Mouse (Mus musculus): Measurements from ENCODE around the gene Dlx2.

Dlx2 gene

DNA sequence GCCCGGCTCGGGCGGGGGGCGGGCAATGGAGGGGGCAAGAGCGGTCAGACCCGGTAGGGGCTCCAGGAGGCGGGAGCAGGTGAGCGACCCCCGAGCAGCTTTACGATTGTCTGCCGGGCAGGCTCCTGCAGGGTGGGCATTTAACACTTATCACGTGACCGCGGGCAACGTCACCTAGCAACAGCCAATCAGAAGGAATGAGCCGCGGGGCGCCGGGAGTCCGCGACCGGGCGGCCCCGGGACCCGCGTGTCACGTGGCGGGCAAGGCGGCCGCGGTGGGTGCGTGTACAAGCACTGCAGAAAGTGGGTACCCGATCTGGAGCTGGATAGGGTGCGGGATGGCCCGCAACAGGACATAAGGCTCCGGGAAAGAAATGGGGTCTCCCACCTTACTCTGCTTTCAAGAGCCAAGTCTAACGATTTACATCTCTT lies at the start of gene Dlx2:
Gene Dlx2 (minus strand): TSS at position 115 of the 432 bp plus-strand sequence.
- DNase-seq (ENCODE audit: inconsistent age in 2 of 2, low spot score in 1 of 2): peak; percentile 33 to 58

DNA sequence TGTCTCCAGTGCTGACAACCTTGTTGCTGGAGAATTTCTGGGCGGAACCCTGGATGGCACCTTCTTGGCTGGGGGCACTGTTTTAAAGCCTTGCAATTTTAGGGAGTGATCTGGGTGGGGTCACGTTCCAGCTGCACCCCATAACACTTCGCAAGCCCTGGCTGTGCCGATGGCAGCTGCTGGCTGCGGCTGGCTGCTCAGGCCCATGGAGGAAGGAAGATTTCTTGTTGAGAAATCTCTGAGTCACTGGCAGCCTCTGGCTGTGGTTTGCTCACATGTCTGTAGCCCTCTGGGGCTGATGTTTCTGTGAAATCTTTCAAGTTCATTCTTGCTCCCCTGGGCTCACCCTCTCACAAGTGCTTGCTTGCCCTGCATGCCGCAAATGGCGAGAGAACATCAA lies 47.9 kb upstream of the Dlx2 start:
- DNase-seq (ENCODE audit: inconsistent age in 2 of 2, low spot score in 1 of 2): peak; percentile 40 to 79

DNA sequence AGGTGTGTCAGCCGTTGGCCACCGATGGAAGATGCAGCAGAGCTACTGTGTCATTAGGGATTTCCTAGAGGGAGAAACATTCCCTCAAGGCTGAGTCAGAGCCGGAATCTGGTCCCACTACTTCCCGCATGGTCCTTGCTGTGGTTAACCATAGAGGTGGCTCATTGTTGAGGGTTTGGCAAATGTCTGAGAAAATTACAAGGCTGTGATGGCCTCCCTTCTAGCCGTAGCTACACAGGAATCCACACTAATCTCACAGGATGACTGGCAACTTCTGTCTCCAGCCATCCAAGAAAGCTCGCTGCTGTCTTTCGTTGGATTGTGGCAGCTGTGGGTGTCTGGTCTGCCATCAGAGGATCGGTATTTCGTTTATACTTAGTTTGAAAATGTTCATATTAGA lies 42.6 kb upstream of the Dlx2 start:
- no peak for DNase-seq (ENCODE audit: inconsistent age in 2 of 2, low spot score in 1 of 2)

DNA sequence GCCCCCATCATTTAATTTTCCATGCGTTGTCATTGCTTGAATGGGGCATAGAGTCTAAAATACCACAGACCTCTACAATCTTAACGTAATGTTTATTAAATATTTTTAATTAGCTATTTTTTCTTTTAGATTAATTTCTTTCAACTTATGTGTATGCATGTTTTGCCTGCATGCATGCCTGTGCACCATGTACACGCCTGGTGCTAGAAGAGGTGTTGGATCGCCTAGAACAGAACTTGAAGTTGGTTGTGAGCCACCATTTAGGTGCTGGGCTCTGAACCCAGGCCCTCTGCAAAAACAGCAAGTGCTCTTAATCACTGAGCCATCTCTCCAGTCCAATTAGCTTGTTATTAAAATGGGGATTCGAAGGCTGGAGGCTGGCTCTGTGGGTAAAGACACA lies 34.9 kb upstream of the Dlx2 start:
- DNase-seq (ENCODE audit: inconsistent age in 2 of 2, low spot score in 1 of 2): no peak

DNA sequence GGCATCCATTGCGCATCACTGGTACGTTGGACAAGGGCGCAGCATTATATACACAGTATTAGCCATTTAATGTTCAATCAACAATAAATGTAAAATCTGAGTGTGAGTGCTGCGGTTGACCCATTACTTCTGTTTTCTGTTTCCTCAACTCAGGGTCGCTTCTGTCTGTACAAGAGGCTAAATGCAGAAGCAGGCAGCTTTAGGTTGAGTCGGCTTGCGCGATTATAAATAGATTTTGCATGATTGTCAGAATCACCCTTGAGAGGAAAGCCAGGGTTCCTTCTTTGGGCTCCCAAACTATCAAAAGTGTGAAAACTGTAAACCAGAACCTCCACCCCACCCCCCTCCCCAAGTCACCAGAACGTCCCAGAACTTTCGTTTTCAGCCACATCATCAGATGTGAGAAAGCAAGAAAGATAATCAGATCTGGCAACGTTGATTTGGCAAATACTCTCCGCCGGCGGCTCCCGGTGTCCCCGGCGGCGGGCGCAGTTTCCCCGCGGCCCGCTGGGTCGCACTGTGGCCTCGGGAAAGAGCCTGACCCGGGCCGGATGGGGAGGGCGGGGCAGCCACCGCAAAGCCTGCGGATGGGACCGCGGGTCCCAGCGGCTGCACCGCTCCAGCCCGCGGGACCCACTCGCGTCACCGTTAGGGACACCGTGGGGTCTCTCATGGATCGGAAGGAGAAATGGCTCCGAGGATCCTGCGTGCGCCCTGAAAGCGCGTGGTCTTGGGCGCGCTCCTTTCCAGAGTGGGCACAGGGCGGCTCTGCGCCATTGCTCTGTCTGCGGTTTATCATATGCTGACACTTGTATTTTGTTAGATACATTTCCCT lies 34.3 kb upstream of the Dlx2 start:
- peak; percentile 61 to 84 for DNase-seq (ENCODE audit: inconsistent age in 2 of 2, low spot score in 1 of 2)

DNA sequence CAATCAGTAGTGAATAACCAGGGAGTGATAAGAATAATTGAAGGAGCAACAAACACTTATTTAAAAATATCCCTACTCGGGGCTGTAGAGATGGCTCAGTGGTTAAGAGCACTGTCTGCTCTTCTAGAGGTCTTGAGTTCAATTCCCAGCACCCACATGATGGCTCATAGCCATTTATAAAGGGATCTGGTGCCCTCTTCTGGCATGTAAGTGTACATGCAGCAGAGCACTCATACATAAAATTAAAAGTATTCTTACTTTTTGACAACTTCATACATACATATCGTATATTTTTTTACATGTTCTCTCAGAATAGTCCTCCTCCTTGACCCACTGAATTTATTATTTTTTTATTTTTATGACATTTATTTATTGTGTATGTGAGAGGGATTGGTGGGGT lies 30.5 kb upstream of the Dlx2 start:
- DNase-seq (ENCODE audit: inconsistent age in 2 of 2, low spot score in 1 of 2): no peak

DNA sequence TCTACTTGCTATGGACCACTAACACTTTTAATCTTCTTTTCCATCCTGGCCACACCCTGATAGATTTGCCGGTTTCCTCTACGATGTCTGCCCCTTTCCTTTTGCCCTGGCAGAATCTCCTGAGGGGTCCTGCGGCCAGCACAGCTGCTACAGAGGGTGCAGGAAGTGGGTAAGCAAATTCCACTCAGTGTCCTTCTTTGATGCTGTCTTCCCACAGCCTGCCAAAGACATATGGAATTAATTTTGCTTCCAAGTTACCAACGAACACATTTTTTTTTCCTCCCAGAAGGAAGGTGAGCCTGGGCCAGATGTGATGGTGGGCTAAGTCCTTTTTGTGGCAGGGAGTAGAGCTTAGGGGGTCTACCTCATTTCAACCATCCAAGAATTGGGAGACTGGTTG lies 27.2 kb upstream of the Dlx2 start:
- DNase-seq (ENCODE audit: inconsistent age in 2 of 2, low spot score in 1 of 2): no peak

DNA sequence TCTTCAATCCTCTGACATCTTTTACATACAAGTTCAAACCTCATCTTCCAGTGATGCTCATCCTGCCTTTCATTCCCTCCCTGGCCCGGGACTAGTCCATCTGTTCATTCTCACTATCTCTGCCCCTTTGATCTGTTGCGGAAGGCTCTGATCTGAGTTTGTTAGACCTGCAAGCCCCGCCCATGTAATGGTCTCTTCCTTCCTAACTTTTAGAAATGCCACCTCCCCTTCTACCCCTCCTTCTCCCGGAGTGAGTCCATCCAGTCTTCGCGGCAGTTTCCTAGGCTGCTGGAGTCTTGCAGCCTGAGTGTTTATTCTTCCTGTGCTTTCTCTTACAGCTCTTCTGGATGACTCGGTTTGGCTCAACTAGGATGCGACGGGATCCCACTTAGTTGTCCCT lies 19.9 kb upstream of the Dlx2 start:
- no peak for DNase-seq (ENCODE audit: inconsistent age in 2 of 2, low spot score in 1 of 2)

DNA sequence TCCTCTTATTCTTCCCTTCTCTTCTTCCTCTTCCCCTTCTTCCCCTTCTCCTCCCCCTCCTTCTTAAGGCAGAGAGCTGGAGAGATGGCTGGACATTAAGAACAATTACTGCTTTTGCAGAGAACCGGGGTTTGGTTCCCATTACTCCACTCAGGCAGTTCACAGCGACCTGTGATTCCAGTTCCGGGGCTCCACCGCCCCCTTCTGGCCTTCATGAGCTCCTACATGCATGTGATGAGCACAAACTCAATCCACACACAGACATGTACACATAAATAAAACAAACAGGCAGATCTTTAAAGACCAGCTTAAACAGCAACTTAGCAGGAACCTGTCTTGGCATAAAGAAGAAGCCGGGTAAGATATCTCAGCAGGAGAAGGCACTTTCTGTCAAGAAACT lies 9.5 kb upstream of the Dlx2 start:
- DNase-seq (ENCODE audit: inconsistent age in 2 of 2, low spot score in 1 of 2): no peak

DNA sequence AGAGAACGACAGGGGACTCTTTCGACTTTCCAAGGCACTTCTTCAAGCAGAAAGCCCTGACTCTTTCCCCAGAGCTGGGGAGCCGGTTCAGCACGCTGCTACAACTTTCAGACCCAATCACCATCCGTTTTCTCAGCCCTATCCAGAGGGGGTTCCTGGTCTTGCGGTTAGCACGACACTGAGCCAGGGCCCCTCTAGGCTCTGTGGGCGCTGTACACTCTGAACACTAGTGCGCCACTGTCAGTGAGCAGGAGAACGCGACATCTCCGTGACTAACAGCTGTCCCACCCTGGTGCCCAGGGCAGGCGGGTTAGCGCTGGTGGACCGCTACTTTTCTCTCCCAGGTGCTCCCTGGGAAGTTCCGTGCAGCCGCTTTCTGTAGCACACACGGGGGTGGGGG lies 5.2 kb upstream of the Dlx2 start:
- no peak for DNase-seq (ENCODE audit: inconsistent age in 2 of 2, low spot score in 1 of 2)

DNA sequence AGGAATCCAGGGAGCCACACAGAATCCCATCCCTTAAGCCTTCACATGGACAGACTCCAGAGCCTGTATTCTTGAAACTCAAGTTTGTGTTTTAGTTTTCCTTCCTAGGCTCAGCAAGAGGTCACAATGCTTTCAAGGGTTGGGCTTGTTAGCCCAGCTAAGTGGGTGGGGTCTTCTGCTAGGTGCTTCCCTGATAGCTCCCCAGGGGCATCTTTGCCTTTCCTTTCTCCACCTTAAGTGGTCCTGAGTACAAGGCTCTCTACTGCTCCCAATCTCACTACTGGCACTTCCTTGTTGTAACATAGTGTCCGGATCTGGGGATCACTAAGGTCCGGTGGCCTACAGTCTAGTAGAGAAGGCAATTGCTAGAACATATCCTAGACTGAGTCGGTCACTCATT lies 3.8 kb upstream of the Dlx2 start:
- no peak for DNase-seq (ENCODE audit: inconsistent age in 2 of 2, low spot score in 1 of 2)

DNA sequence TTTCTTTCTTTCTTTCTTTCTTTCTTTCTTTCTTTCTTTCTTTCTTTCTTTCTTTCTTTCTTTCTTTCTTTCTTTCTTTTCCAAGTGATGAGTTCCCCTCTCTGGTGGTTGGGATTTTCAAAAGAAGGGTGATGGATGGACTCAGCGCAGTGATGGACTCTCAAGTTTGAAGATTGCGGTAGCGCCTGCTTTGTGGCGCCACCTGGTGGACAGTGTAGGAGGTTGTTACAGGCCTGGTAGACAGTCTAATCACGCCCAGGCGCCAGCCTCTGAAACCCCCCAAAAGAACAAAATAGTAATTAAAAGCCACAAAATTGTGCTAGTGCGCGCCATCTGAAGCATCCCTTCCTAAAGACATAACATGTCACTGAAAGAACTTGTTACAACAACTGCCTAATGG lies 1.3 kb upstream of the Dlx2 start:
- peak; percentile 68 to 89 for DNase-seq (ENCODE audit: inconsistent age in 2 of 2, low spot score in 1 of 2)

DNA sequence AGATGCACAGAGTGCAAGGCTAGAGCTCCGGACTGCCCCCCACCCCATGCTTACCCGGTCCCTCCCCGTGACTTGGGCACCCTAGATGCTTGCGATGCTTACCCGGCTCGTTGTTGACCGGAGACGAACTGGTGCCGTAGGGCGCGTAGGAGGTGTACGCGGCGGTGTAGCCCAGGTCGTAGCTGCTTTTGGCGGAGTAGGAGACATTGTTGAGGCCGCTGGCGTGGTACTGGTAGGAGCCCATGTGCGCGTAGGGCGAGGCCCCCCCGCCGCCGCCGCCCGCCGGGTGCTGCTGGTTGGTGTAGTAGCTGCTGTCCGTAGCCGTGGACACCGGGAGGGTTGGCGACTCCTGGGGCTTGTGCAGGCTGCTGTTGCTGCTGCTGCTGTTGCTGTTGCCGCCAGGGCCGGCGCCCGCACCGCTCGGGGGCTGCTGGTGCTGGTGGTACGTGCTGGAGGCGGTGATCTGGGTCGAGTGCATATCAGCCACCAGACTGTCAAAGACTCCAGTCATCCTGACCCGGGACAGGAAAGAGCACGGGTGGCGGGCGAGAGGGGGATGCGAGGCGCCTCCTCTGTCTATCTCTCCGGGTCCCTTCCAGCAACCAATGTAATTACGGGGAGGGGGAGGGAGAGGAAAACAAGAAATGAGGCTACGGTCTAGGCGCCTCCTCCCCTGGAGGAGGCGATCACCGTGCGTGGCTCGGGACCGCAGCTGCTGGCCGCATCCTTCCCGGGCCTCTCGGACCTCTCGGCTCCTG lies 493 bp downstream of the Dlx2 start:
- DNase-seq (ENCODE audit: inconsistent age in 2 of 2, low spot score in 1 of 2): peak; percentile 40 to 78

DNA sequence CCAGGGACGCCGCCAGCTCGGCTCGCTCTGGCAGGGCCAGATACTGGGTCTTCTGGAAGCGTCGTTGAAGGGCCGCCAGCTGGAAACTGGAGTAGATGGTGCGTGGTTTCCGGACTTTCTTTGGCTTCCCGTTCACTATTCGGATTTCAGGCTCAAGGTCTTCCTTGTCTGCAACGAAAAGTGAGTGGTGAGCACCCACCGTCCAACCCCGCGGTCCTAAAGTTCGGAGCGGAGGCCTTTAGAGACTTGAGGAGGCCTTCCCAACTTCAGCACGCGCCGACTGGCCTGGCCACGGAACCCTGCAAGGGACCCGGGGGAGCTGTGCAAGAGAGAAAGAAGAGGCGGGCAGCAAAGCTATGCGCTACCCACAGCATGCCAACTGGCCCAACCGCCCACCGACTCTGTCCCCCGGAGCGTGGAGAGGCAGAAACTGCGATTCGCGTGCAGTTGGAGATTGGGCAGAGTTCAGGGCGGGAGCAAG lies 1.1 kb downstream of the Dlx2 start:
- DNase-seq (ENCODE audit: inconsistent age in 2 of 2, low spot score in 1 of 2): peak in 1 of 2 experiments; percentile 70

DNA sequence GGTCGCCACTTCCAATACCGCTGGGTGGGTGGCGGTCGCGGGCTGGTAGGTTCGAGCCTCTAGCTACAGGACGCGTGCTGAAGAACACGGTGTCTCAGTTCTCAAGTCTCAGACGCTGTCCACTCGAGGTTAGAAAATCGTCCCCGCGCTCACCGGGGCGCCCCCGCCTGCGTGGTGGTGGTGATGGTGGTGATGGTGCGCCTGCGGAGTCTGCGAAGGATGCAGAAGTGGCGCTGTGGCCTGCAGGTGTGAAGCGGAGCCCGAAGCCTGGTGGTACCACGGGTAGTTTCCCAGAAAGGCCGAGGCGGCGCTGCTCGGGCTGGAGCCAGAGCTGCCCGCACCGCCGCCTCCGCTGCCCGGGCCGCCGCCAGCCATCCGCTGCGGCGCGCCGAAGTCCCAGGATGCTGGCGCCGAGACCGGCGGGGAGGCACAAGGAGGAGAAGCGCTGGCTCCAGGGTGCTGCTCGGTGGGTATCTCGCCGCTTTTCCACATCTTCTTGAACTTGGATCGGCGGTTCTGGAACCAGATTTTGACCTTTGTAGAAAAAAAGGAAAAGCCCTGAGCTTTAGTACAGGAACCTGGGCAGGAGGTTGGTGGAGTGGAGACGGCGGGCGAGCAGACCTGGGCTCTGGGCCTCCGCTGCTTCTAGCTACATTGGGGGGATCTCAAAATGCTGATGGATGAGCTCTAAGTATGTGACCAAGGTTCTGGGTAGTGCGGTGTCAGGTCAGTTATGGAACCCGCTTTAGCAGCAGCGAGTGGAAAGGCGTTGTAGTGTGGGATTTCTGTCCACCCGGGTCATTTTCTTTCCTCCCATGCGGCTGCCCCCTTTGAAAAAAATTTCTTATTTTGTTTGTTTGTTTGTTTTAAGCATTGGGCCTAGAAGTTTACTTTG lies 1.9 kb downstream of the Dlx2 start:
- peak in 1 of 2 experiments; percentile 65 for DNase-seq (ENCODE audit: inconsistent age in 2 of 2, low spot score in 1 of 2)

DNA sequence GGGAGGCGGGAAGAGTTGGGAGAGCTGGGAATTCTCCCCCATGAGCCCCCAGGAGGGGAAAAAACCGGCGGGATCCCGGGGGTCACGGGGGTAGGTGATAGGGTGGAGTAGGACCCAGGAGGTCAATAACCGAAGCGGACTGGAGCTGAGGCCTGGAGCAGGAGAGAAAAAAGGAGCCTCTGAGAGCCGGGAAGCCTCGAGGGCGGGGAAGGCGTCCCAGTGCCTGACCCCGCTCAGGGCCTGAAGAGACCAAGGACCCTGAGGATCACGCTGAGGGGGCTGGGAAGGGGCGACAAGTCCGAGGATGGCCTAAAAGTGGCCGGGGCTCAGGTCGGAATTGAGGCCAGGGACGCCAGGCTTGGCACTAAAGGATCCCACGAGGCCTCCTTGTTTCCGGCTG lies 2.6 kb downstream of the Dlx2 start:
- peak in 1 of 2 experiments; percentile 35 for DNase-seq (ENCODE audit: inconsistent age in 2 of 2, low spot score in 1 of 2)

DNA sequence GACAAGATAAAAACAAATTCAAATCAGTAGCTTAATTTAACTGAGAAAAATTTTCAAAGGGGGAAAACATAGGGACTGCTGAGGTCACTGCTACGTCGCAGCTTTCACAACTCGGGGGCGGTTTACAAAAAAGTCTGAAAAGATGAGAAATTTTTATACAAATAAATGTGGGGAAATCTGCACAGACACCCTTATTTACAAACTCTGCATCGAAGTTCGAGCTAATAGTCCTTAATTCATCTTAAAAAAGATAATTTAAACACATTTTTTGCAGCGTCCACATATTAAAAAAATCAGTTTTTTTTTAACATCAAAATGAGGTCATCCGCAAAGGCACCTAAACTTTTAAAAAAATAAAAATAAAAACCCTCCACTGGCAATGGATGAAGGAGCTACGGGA lies 3.0 kb downstream of the Dlx2 start:
- peak in 1 of 2 experiments; percentile 16 for DNase-seq (ENCODE audit: inconsistent age in 2 of 2, low spot score in 1 of 2)

DNA sequence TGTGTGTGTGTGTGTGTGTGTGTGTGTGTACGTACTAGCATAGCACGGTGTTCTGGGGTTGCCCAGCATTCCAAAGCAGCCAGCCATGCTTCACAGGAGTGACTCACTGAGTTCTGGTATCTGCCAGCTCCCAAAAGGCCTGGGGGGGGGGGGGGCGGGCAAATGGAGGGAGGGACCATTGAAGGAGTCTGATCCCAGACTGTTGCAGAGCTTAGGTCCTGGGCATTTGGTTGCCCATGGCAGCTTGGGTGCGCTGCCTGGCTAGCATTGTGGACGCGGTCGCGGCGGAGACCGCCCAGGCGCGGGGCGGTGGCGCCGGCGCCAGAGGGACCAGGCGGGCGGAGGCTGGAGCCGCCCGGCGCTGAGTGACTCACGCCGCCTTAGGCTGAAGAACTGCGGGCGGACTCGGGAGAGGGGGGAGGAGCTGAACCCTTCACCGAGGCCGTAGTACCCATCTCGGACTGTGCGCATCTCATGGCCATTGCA lies 3.7 kb downstream of the Dlx2 start:
- DNase-seq (ENCODE audit: inconsistent age in 2 of 2, low spot score in 1 of 2): peak; percentile 67 to 86

DNA sequence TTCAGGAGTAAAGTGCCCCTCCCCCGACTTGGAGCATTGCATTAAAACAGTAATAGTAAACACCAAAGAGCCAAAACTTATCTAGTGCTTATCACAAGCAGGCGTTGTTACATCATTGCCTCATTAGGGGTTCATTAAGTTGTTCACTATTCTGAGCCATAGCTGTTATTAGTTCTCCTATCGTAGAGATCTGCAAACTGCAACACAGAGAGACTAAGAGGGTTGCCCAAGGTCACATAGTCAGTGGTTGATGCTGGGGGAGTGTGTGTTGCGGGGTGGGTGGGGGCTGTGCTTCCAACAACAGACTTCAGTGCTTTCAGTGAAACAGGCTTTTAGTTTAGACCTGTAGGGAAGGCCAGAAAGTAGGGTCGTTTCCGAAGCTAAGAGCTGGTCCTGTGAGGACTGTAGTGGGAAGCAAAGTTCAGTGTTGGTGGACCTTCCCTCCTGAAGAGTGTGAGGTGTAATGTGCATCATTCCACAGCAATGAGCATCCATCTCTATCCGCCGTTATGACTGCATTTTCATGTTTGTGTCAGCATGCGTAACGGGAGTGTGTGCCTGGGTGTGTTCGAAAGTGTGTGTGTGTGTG lies 4.2 kb downstream of the Dlx2 start:
- no peak for DNase-seq (ENCODE audit: inconsistent age in 2 of 2, low spot score in 1 of 2)

DNA sequence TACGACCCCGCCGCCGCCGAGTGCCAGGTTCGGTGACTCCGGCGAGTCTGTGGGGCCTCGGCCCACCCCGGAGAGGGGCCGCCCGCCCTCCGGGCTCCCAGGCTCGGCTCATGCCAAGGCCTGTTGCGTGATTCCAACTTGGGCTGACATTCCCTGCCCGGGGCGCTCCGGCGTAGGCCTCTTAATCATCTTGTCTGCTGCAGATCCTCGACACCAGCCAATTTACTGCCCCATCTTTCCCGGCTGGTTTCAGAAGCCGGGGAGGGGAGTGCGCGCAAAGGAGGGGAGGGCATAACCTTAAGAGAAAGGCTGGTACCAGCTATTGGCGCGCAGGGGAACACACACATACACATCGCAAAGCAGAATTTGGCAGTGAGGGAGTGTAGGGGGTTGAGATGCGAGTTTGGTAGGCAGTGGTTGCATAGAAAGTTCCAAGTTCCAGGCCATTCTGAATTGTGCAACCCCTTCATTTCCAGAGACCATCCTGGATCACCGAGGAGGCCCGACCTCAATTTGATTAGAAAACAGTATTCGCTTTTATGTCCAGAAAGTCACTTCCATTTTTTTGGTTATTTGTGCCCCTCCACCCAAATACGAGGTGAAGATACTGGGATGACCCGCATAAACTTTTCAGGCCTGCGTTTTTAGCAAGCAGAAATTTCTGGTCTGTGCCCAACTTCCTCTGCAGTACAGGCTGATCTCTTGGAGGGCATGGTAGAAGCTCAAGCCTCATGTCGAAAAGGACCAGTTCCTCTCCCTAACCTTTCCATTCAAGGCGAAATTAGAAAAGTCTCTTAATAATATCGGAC lies 4.9 kb downstream of the Dlx2 start:
- peak in 1 of 2 experiments; percentile 35 for DNase-seq (ENCODE audit: inconsistent age in 2 of 2, low spot score in 1 of 2)

Data from adrenal gland, adult (tissue).